Comparison of ENCODE assay signal across 7 mouse cellular contexts in genomic region chr6:116635251-116636180, GRCm38 (mm10). TPM values are rescaled to one million over a fixed set of nuclear protein-coding genes. Genes with fewer than 3 reads are reported as not detected.
A peak's percentile ranks its signal among the peaks of the same experiment; 100 is the strongest.
DNase-seq lines count a peak whose midpoint lies in the region; ATAC-seq and TF ChIP-seq lines count a peak whose summit lies in the region.

No protein-coding gene starts in this region.

- H3K27ac ChIP-seq in brown adipose tissue, adult 24 weeks (replicated peaks; ENCODE audit: low read depth, low read length): peak overlapping the region; percentile 98
- peak overlapping the region; percentile 96 for H3K27ac ChIP-seq in heart, postnatal 0 days (ENCODE audit: low read depth)
- H3K27ac ChIP-seq in limb, embryonic 13.5 days: 0 out of 2 replicates have a peak overlapping the region, but pooled peaks have one; percentile 22
- peak overlapping the region; percentile 35 for H3K27ac ChIP-seq in small intestine, adult 2 months (ENCODE audit: insufficient read depth, low read depth, low read length)
- H3K27ac ChIP-seq in midbrain, embryonic 15.5 days: no peak overlapping the region

- no peak for TF ChIP-seq POLR2A in small intestine, adult 2 months (IDR thresholded peaks at IDR 0.05; ENCODE audit: low read depth, low read length)

- peaks cover 50% of the 10 kb centered on the region for H3K4me1 ChIP-seq in brown adipose tissue, adult 24 weeks (ENCODE audit: control insufficient read depth, insufficient read depth, insufficient read length, low read length)
- peaks cover 62% of the 10 kb centered on the region for H3K4me1 ChIP-seq in heart, postnatal 0 days (ENCODE audit: control insufficient read depth, insufficient read depth)
- H3K4me1 ChIP-seq in limb, embryonic 13.5 days: peaks cover 6% of the 10 kb centered on the region; the same call in 1 of the 2 replicates
- peaks cover 5% of the 10 kb centered on the region for H3K4me1 ChIP-seq in small intestine, adult 2 months (ENCODE audit: control insufficient read depth, insufficient read depth, insufficient read length, low read length)
- H3K4me1 ChIP-seq in midbrain, embryonic 15.5 days: no peaks in the 10 kb centered on the region

- H3K4me3 ChIP-seq in brown adipose tissue, adult 24 weeks (ENCODE audit: insufficient read depth, low read depth, low read length): no peak overlapping the region
- H3K4me3 ChIP-seq in heart, postnatal 0 days (ENCODE audit: low read depth, low read length): no peak overlapping the region
- no peak overlapping the region for H3K4me3 ChIP-seq in limb, embryonic 13.5 days
- no peak overlapping the region for H3K4me3 ChIP-seq in small intestine, adult 2 months (ENCODE audit: low read depth, low read length)
- no peak overlapping the region for H3K4me3 ChIP-seq in midbrain, embryonic 15.5 days

- 8% methylated on average over 10 of the region's 10 CpGs for WGBS in heart, postnatal 0 days
- 67% methylated on average over 10 of the region's 10 CpGs for WGBS in limb, embryonic 13.5 days
- 19% methylated on average over 10 of the region's 10 CpGs for WGBS in small intestine, adult 2 months
- WGBS in midbrain, embryonic 15.5 days: 77% methylated on average over 10 of the region's 10 CpGs

- no peaks in the 10 kb centered on the region for H3K36me3 ChIP-seq in heart, postnatal 0 days (replicated peaks; ENCODE audit: control insufficient read depth, insufficient read depth, low read length)
- H3K36me3 ChIP-seq in limb, embryonic 13.5 days: no peaks in the 10 kb centered on the region
- H3K36me3 ChIP-seq in small intestine, adult 2 months (ENCODE audit: control insufficient read depth, insufficient read depth, low read length): peaks cover 5% of the 10 kb centered on the region; the same call in 1 of the 2 replicates
- H3K36me3 ChIP-seq in midbrain, embryonic 15.5 days (replicated peaks): no peaks in the 10 kb centered on the region

- no peak overlapping the region for H3K4me2 ChIP-seq in heart, postnatal 0 days (ENCODE audit: low read depth, low read length)
- H3K4me2 ChIP-seq in limb, embryonic 13.5 days (replicated peaks): no peak overlapping the region
- H3K4me2 ChIP-seq in midbrain, embryonic 15.5 days: no peak overlapping the region

- TF ChIP-seq CTCF in heart, postnatal 0 days (IDR thresholded peaks at IDR 0.05; ENCODE audit: low read depth): no peak
- TF ChIP-seq CTCF in small intestine, adult 2 months (IDR thresholded peaks at IDR 0.05; ENCODE audit: extremely low read depth, insufficient read length, insufficient replicate concordance, low read depth, low read length): no peak

- H3K9ac ChIP-seq in heart, postnatal 0 days (replicated peaks; ENCODE audit: low read depth, low read length): no peak overlapping the region
- H3K9ac ChIP-seq in limb, embryonic 13.5 days: no peak overlapping the region
- no peak overlapping the region for H3K9ac ChIP-seq in midbrain, embryonic 15.5 days

- TF ChIP-seq EP300 in heart, postnatal 0 days (IDR thresholded peaks at IDR 0.05; ENCODE audit: low read depth): peak; percentile 99

- ATAC-seq in heart, postnatal 0 days (ENCODE audit: insufficient read depth, low read depth): peak; percentile 97
- ATAC-seq in limb, embryonic 13.5 days (ENCODE audit: low FRiP score, low read depth): peak; percentile 57
- ATAC-seq in midbrain, embryonic 15.5 days (replicated peaks): no peak

- DNase-seq in adrenal gland, adult 18-20 months (ENCODE audit: low spot score in 2 of 2): peak; percentile 23 to 50
- peak; percentile 97 for DNase-seq in heart, postnatal 0 days (ENCODE audit: low spot score)
- no peak for DNase-seq in T-cell, adult 2 months (ENCODE audit: low spot score)

- no peaks in the 10 kb centered on the region for H3K9me3 ChIP-seq in heart, postnatal 0 days (replicated peaks; ENCODE audit: control insufficient read depth, low read length)
- no peaks in the 10 kb centered on the region for H3K9me3 ChIP-seq in limb, embryonic 13.5 days
- H3K9me3 ChIP-seq in midbrain, embryonic 15.5 days: no peaks in the 10 kb centered on the region

- no peaks in the 10 kb centered on the region for H3K27me3 ChIP-seq in heart, postnatal 0 days (ENCODE audit: control insufficient read depth, insufficient read depth, low read length)
- no peaks in the 10 kb centered on the region for H3K27me3 ChIP-seq in limb, embryonic 13.5 days
- no peaks in the 10 kb centered on the region for H3K27me3 ChIP-seq in small intestine, adult 2 months (ENCODE audit: control insufficient read depth, insufficient read depth, low read length)
- H3K27me3 ChIP-seq in midbrain, embryonic 15.5 days (replicated peaks): no peaks in the 10 kb centered on the region

RNA-seq across cellular contexts. Expression of gene Zfp422, which starts 6.7 kb away (rescaled TPM):
- 10 to 100 TPM; 14.5 to 21.8 TPM for total RNA-seq in adrenal gland, adult 18-20 months (2021)
- 10.3 and 10.9 TPM in 2 replicates for polyA plus RNA-seq in brown adipose tissue, adult 24 weeks (2012; ENCODE audit: insufficient read depth, insufficient read length, missing spikeins)
- total RNA-seq in heart, postnatal 0 days (2014; rRNA removed; ENCODE audit: low replicate concordance): 29.1 and 33.0 TPM in 2 replicates
- polyA plus RNA-seq in heart, postnatal 0 days (2015; fragmentation: Nextera tagmentation; extraction: Ambion mirVana): 49.8 and 50.7 TPM in 2 replicates
- polyA plus RNA-seq in limb, embryonic 13.5 days (2015; fragmentation: Nextera tagmentation; extraction: Ambion mirVana): 222 and 228 TPM in 2 replicates
- 1.3 and 2.9 TPM in 2 replicates for polyA plus RNA-seq in small intestine, adult 2 months (2012; rRNA removed)
- polyA plus RNA-seq in midbrain, embryonic 15.5 days (2015; fragmentation: Nextera tagmentation; extraction: Ambion mirVana): 148 and 151 TPM in 2 replicates

RNA-seq across cellular contexts. Expression of gene Depp1, which starts 14.9 kb away (rescaled TPM):
- 10 to 100 TPM; 10.1 to 23.1 TPM for total RNA-seq in adrenal gland, adult 18-20 months (2021)
- polyA plus RNA-seq in brown adipose tissue, adult 24 weeks (2012; ENCODE audit: insufficient read depth, insufficient read length, missing spikeins): 39.6 and 45.2 TPM in 2 replicates
- 169 and 347 TPM in 2 replicates for total RNA-seq in heart, postnatal 0 days (2014; rRNA removed; ENCODE audit: low replicate concordance)
- polyA plus RNA-seq in heart, postnatal 0 days (2015; fragmentation: Nextera tagmentation; extraction: Ambion mirVana): 41.3 and 49.6 TPM in 2 replicates
- polyA plus RNA-seq in limb, embryonic 13.5 days (2015; fragmentation: Nextera tagmentation; extraction: Ambion mirVana): 18.8 and 22.8 TPM in 2 replicates
- polyA plus RNA-seq in small intestine, adult 2 months (2012; rRNA removed): 1.4 and 2.6 TPM in 2 replicates
- 8.7 and 10.0 TPM in 2 replicates for polyA plus RNA-seq in midbrain, embryonic 15.5 days (2015; fragmentation: Nextera tagmentation; extraction: Ambion mirVana)

RNA-seq across cellular contexts. Expression of gene Rassf4, which starts 38.2 kb away (rescaled TPM):
- total RNA-seq in adrenal gland, adult 18-20 months (2021): 1 to 10 TPM; 3.6 to 5.4 TPM
- polyA plus RNA-seq in brown adipose tissue, adult 24 weeks (2012; ENCODE audit: insufficient read depth, insufficient read length, missing spikeins): 3.6 and 4.2 TPM in 2 replicates
- total RNA-seq in heart, postnatal 0 days (2014; rRNA removed; ENCODE audit: low replicate concordance): 1.6 and 2.6 TPM in 2 replicates
- polyA plus RNA-seq in heart, postnatal 0 days (2015; fragmentation: Nextera tagmentation; extraction: Ambion mirVana): 5.9 and 6.0 TPM in 2 replicates
- polyA plus RNA-seq in limb, embryonic 13.5 days (2015; fragmentation: Nextera tagmentation; extraction: Ambion mirVana): 10.6 and 10.7 TPM in 2 replicates
- polyA plus RNA-seq in small intestine, adult 2 months (2012; rRNA removed): 3.7 and 4.4 TPM in 2 replicates
- 10.4 and 10.6 TPM in 2 replicates for polyA plus RNA-seq in midbrain, embryonic 15.5 days (2015; fragmentation: Nextera tagmentation; extraction: Ambion mirVana)

RNA-seq across cellular contexts. Expression of gene Olfr215, which starts 51.5 kb away (rescaled TPM):
- total RNA-seq in adrenal gland, adult 18-20 months (2021): not detected
- not detected in 2 replicates for polyA plus RNA-seq in brown adipose tissue, adult 24 weeks (2012; ENCODE audit: insufficient read depth, insufficient read length, missing spikeins)
- not detected in 2 replicates for total RNA-seq in heart, postnatal 0 days (2014; rRNA removed; ENCODE audit: low replicate concordance)
- polyA plus RNA-seq in heart, postnatal 0 days (2015; fragmentation: Nextera tagmentation; extraction: Ambion mirVana): not detected in 2 replicates
- not detected in 2 replicates for polyA plus RNA-seq in limb, embryonic 13.5 days (2015; fragmentation: Nextera tagmentation; extraction: Ambion mirVana)
- not detected in 2 replicates for polyA plus RNA-seq in small intestine, adult 2 months (2012; rRNA removed)
- polyA plus RNA-seq in midbrain, embryonic 15.5 days (2015; fragmentation: Nextera tagmentation; extraction: Ambion mirVana): not detected in 2 replicates
